Mouse (Mus musculus): ENCODE data around the gene Noc4l. TPM values are rescaled to one million over a fixed set of nuclear protein-coding genes. Genes with fewer than 3 reads are reported as not detected.

The Noc4l gene
- polyA plus RNA-seq, 1 experiment = 57.6 TPM

- Histone ChIP-seq H3K4me1 (ENCODE audit: control insufficient read depth, insufficient read depth, insufficient read length) (no peaks in the 10 kb centered on the region), H3K4me3 (ENCODE audit: extremely low read depth, insufficient read depth, insufficient read length) (no peak overlapping the region), H3K36me3 (ENCODE audit: control insufficient read depth, insufficient read depth, low read length) (peaks cover 35% of the 10 kb centered on the region), H3K27ac (ENCODE audit: insufficient read depth, low read length) (no peak overlapping the region), H3K27me3 (ENCODE audit: control insufficient read depth, insufficient read depth, low read length) (no peaks in the 10 kb centered on the region)
- DNase-seq (ENCODE audit: low read depth in 1 of 2, low spot score in 2 of 2) = no peak
- no peak for TF ChIP-seq CTCF (IDR thresholded peaks at IDR 0.05; ENCODE audit: extremely low read depth, insufficient read depth, insufficient read length, insufficient replicate concordance)
- TF ChIP-seq POLR2A (IDR thresholded peaks at IDR 0.05; ENCODE audit: low read depth, low read length) = no peak
Measured at GRCm38 (mm10) chr5:110659682-110660081, 6.5 kb upstream of the Noc4l start.

- peaks cover 40% of the 10 kb centered on the region for H3K36me3 ChIP-seq (ENCODE audit: control insufficient read depth, insufficient read depth, low read length)
- no peaks in the 10 kb centered on the region for H3K27me3 ChIP-seq (ENCODE audit: control insufficient read depth, insufficient read depth, low read length)
- H3K4me1 ChIP-seq (ENCODE audit: control insufficient read depth, insufficient read depth, insufficient read length) = peaks cover 6% of the 10 kb centered on the region; the same call in 1 of the 2 replicates
- WGBS = under 1% methylated on average over 37 of the region's 37 CpGs
- DNase-seq (ENCODE audit: low read depth in 1 of 2, low spot score in 2 of 2) = no peak
- no peak overlapping the region for H3K27ac ChIP-seq (ENCODE audit: insufficient read depth, low read length)
- H3K4me3 ChIP-seq (ENCODE audit: extremely low read depth, insufficient read depth, insufficient read length) = peak overlapping the region; percentile 98
- no peak for TF ChIP-seq POLR2A (IDR thresholded peaks at IDR 0.05; ENCODE audit: low read depth, low read length)
- TF ChIP-seq CTCF (IDR thresholded peaks at IDR 0.05; ENCODE audit: extremely low read depth, insufficient read depth, insufficient read length, insufficient replicate concordance) = no peak
Measured at GRCm38 (mm10) chr5:110653686-110654085, 469 bp upstream of the Noc4l start.

DNA sequence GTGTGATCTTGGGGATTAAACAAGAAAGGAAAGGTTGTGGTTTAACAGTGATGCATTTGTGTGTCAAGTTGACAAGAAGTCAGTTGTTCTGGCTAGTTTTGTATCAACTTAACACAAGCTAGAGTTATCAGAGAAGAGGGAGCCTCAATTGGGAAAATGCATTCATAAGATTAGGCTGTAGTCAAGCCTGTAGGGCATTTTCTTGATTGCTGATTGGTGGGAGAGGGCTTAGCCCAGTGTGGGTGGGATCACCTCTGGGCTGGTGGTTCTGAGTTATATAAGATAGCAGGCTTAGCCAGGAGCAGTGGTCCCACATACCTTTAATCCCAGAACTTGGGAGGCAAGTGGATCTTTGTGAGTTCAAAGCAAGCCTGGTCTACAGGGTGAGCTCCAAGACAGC is 6.8 kb downstream of the Noc4l start:
- Histone ChIP-seq H3K36me3 (ENCODE audit: control insufficient read depth, insufficient read depth, low read length) (peaks cover 28% of the 10 kb centered on the region), H3K4me3 (ENCODE audit: extremely low read depth, insufficient read depth, insufficient read length) (no peak overlapping the region), H3K27me3 (ENCODE audit: control insufficient read depth, insufficient read depth, low read length) (no peaks in the 10 kb centered on the region), H3K4me1 (ENCODE audit: control insufficient read depth, insufficient read depth, insufficient read length) (no peaks in the 10 kb centered on the region), H3K27ac (ENCODE audit: insufficient read depth, low read length) (no peak overlapping the region)
- TF ChIP-seq POLR2A (IDR thresholded peaks at IDR 0.05; ENCODE audit: low read depth, low read length) (no peak), CTCF (IDR thresholded peaks at IDR 0.05; ENCODE audit: extremely low read depth, insufficient read depth, insufficient read length, insufficient replicate concordance) (no peak)
- DNase-seq (ENCODE audit: low read depth in 1 of 2, low spot score in 2 of 2) = no peak

DNA sequence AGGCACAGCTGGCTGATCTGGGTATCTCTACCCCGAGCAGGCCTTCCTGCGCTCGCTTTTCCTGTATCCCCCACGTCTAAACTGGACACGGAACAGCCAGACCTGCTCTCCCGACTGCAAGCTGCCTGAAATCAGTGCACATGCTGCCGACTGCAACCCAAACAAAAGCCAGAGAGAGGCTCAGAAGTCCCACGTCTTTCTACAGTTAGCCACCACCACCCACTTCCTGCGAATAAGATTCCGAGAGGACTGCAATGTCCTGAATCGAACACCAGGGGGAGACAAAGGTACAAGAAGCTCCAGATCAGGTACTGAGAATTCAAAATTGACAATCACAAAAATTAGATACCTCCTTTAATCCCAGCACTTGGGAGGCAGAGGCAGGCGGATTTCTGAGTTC is 13.8 kb downstream of the Noc4l start:
- H3K36me3 ChIP-seq (ENCODE audit: control insufficient read depth, insufficient read depth, low read length) = no peaks in the 10 kb centered on the region

DNA sequence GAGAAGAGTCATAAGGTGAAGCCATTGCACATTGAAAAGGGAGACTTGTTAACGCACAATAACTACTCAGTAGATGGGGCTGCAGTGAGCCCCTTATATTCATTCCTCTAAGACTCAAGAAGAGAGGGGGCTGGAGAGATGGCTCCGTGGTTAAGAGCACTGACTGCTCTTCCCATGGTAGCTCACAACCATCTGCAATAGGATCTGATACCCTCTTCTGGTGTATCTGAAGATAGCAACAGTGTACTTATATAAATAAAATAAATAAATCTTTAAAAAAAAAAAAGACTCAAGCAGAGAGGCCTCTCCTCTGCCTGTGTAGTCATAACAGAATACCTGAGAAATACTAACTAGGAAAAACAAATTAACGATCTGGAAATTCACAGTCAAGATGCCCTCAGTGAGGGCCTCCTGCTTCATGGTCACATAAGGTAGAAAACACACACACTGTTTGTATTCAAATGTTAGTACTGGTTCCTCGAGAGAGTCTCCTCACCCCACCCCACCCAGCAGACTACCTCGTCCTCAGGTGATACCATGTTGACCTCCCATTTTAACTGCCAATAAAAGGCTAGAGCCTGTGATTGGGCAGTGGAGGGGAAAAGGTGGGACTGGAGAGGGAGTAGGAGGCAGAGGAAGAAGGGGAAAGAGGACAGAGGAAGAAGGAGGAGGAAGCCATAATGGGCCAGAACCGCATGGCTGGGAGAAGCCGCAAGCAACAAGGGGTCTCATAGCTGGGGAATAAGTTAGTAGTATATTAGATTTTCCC is 14.7 kb downstream of the Noc4l start:
- Histone ChIP-seq H3K27ac (ENCODE audit: insufficient read depth, low read length) (no peak overlapping the region), H3K27me3 (ENCODE audit: control insufficient read depth, insufficient read depth, low read length) (no peaks in the 10 kb centered on the region), H3K4me1 (ENCODE audit: control insufficient read depth, insufficient read depth, insufficient read length) (no peaks in the 10 kb centered on the region), H3K4me3 (ENCODE audit: extremely low read depth, insufficient read depth, insufficient read length) (no peak overlapping the region), H3K36me3 (ENCODE audit: control insufficient read depth, insufficient read depth, low read length) (no peaks in the 10 kb centered on the region)
- 80% methylated on average over 7 of the region's 7 CpGs for WGBS
- TF ChIP-seq CTCF (IDR thresholded peaks at IDR 0.05; ENCODE audit: extremely low read depth, insufficient read depth, insufficient read length, insufficient replicate concordance) (no peak), POLR2A (IDR thresholded peaks at IDR 0.05; ENCODE audit: low read depth, low read length) (no peak)
- no peak for DNase-seq (ENCODE audit: low read depth in 1 of 2, low spot score in 2 of 2)

More for the DNA sequence above, 13.8 kb downstream of the Noc4l start:
- H3K27me3 ChIP-seq (ENCODE audit: control insufficient read depth, insufficient read depth, low read length) = no peaks in the 10 kb centered on the region
- TF ChIP-seq POLR2A (IDR thresholded peaks at IDR 0.05; ENCODE audit: low read depth, low read length) = no peak
- TF ChIP-seq CTCF (IDR thresholded peaks at IDR 0.05; ENCODE audit: extremely low read depth, insufficient read depth, insufficient read length, insufficient replicate concordance) = peak; percentile 47; the same call in 1 of the 2 replicates
- H3K27ac ChIP-seq (ENCODE audit: insufficient read depth, low read length) = no peak overlapping the region
- no peaks in the 10 kb centered on the region for H3K4me1 ChIP-seq (ENCODE audit: control insufficient read depth, insufficient read depth, insufficient read length)
- peak; percentile 66 to 74 for DNase-seq (ENCODE audit: low read depth in 1 of 2, low spot score in 2 of 2)
- WGBS = 16% methylated on average over 12 of the region's 12 CpGs
- H3K4me3 ChIP-seq (ENCODE audit: extremely low read depth, insufficient read depth, insufficient read length) = peak overlapping the region; percentile 8; the same call in 1 of the 2 replicates

- no peak overlapping the region for H3K4me3 ChIP-seq (ENCODE audit: extremely low read depth, insufficient read depth, insufficient read length)
- H3K27ac ChIP-seq (ENCODE audit: insufficient read depth, low read length) = no peak overlapping the region
- H3K4me1 ChIP-seq (ENCODE audit: control insufficient read depth, insufficient read depth, insufficient read length) = no peaks in the 10 kb centered on the region
- H3K27me3 ChIP-seq (ENCODE audit: control insufficient read depth, insufficient read depth, low read length) = no peaks in the 10 kb centered on the region
- DNase-seq (ENCODE audit: low read depth in 1 of 2, low spot score in 2 of 2) = peak in 1 of 2 experiments; percentile 37
- no peaks in the 10 kb centered on the region for H3K36me3 ChIP-seq (ENCODE audit: control insufficient read depth, insufficient read depth, low read length)
- 33% methylated on average over 6 of the region's 6 CpGs for WGBS
- TF ChIP-seq POLR2A (IDR thresholded peaks at IDR 0.05; ENCODE audit: low read depth, low read length) = no peak
- no peak for TF ChIP-seq CTCF (IDR thresholded peaks at IDR 0.05; ENCODE audit: extremely low read depth, insufficient read depth, insufficient read length, insufficient replicate concordance)
Measured at GRCm38 (mm10) chr5:110635951-110636707, 17.1 kb downstream of the Noc4l start.
